Mouse (Mus musculus): ENCODE measurements at regions not wholly inside any gene's neighbourhood (a gene's known extent, or its start where the extent isn't known, plus 50 kb on each side); places are given as distances from the start of the nearest gene placed in this dataset.

DNA sequence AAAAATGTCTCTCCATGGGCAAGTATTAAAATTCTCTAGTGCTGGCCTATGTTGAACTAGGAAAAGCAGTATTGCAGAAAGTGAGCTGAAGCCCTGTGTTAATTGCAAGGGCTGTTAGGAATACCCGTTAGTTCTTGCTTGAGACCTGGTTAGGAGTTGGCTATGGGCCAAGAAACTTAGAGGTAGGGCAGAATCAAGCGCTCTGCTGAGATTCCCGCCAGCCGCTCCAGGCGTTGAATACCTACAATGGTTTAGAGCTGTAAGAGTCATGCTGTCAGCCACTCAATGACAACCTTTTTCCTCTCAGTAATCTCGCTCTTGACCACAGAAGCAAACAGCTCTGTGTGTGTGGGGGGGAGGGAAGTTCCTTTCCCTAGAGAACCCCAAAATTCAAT lies 156.8 kb upstream of the Tom1l1 start:
- no peak for DNase-seq
- no peak for ATAC-seq (ENCODE audit: low read depth)
- Histone ChIP-seq H3K36me3 (no peaks in the 10 kb centered on the region), H3K4me2 (no peak overlapping the region), H3K9me3 (replicated peaks) (no peaks in the 10 kb centered on the region), H3K27ac (no peak overlapping the region), H3K4me1 (replicated peaks) (no peaks in the 10 kb centered on the region), H3K27me3 (no peaks in the 10 kb centered on the region), H3K9ac (no peak overlapping the region), H3K4me3 (replicated peaks) (no peak overlapping the region)
- WGBS (ENCODE audit: insufficient replicate concordance): 59% methylated on average over 6 of the region's 6 CpGs

DNA sequence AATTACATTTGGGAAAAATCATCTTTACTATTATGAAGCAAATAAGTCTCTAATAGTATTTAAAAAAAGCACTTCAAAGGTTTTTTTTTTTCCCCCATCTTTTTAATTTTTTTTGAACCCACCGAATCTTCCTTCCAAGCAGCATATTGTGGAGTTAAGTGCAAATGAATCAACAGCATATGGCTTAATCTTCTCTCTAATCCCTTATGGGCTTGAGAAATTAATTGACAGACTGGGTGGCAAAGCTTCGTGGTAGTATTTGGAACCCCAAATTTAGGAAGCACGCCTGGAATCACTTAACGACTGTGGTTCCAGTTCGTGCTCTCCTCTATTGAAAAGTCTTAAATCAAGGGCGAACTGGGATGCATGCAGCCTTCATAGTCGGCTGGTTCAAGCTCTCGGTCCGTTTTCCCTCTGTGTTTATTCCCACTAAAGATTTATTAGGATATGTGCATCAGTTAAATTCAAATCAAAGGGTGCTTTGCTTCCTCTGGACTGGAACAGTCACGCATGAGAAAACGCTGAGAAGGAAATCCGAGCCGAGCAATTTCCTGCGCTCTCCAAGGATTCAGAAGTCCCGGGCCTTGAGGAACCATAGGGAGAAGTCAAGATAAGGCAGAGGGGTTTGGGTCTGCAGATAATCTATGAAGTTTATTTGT lies 156.2 kb upstream of the Tom1l1 start:
- Histone ChIP-seq H3K4me1 (replicated peaks) (no peaks in the 10 kb centered on the region), H3K27me3 (no peaks in the 10 kb centered on the region), H3K4me3 (replicated peaks) (no peak overlapping the region), H3K27ac (no peak overlapping the region), H3K9me3 (replicated peaks) (no peaks in the 10 kb centered on the region), H3K4me2 (no peak overlapping the region), H3K9ac (no peak overlapping the region), H3K36me3 (no peaks in the 10 kb centered on the region)
- 63% methylated on average over 15 of the region's 15 CpGs for WGBS (ENCODE audit: insufficient replicate concordance)
- DNase-seq (no peak), ATAC-seq (ENCODE audit: low read depth) (no peak)

DNA sequence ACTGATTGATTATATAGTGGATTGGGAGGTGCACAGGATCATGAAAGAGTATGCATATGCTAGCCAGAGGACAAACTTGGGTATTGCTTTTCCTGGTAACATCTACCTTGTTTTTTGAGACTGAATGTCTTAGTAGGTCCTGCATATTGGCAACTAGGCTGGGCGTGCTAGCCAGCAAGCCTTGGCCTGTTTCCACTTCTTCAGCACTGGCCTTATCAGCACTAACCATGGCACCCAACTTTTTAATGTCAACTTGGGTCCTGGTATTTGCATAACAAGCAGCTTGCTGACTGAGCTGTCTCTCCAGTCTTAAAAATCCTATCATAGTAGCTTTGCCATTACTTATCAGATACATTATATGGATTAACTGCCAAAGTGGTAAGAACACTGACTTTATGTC lies 150.0 kb upstream of the Tom1l1 start:
- no peaks in the 10 kb centered on the region for H3K27me3 ChIP-seq
- no peak overlapping the region for H3K27ac ChIP-seq
- no peaks in the 10 kb centered on the region for H3K9me3 ChIP-seq (replicated peaks)
- 37% methylated on average over 1 of the region's 1 CpGs for WGBS (ENCODE audit: insufficient replicate concordance)
- no peak overlapping the region for H3K4me3 ChIP-seq (replicated peaks)
- H3K36me3 ChIP-seq: no peaks in the 10 kb centered on the region
- H3K9ac ChIP-seq: no peak overlapping the region
- H3K4me1 ChIP-seq (replicated peaks): no peaks in the 10 kb centered on the region
- ATAC-seq (ENCODE audit: low read depth) (no peak), DNase-seq (no peak)
- H3K4me2 ChIP-seq: no peak overlapping the region

DNA sequence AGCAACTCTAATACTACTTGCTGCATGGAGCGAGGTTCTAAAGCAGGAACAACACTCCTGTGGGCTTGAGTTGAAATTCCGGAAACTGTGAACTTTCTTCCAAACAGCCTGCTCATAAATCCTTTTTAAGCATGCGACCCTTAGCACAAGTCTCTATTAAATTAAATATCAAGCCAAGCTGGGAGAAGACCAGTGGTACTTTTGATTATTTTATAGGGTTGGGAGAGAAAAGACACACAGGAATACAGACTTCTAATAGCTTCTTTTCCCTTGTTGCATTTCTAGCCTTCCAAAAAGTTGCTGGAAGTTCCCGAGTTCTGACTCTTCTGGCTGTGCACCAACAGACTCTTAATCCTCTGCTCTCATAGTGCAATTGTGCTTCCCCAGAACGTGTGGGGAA lies 136.6 kb upstream of the Tom1l1 start:
- Histone ChIP-seq H3K4me1 (replicated peaks) (no peaks in the 10 kb centered on the region), H3K4me2 (no peak overlapping the region), H3K9me3 (replicated peaks) (no peaks in the 10 kb centered on the region), H3K36me3 (no peaks in the 10 kb centered on the region), H3K27ac (no peak overlapping the region), H3K9ac (no peak overlapping the region), H3K27me3 (no peaks in the 10 kb centered on the region), H3K4me3 (replicated peaks) (no peak overlapping the region)
- DNase-seq (no peak), ATAC-seq (ENCODE audit: low read depth) (no peak)
- 53% methylated on average over 5 of the region's 5 CpGs for WGBS (ENCODE audit: insufficient replicate concordance)

DNA sequence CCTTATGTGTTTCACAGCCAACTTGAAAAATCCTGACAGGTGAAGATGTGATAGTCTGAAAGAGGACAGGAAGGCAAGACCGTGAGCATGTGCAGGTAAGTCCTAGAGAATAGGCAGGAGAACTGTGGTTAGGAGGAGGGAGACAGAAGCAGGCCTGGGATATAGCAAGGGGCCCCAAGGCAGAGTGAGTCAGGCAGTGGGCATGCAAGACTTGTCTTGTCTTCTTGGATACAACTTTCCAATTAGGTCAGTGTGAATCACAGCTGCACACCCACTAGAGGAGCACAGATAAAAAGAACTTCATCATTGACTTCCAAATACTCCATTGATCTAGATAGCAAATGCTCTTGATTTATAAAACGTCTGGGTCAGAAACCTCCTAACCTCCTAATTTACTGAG lies 128.6 kb upstream of the Tom1l1 start:
- Histone ChIP-seq H3K27ac (no peak overlapping the region), H3K9ac (no peak overlapping the region), H3K27me3 (no peaks in the 10 kb centered on the region), H3K4me1 (replicated peaks) (no peaks in the 10 kb centered on the region), H3K9me3 (replicated peaks) (no peaks in the 10 kb centered on the region), H3K4me3 (replicated peaks) (no peak overlapping the region), H3K36me3 (no peaks in the 10 kb centered on the region), H3K4me2 (no peak overlapping the region)
- WGBS (ENCODE audit: insufficient replicate concordance): 53% methylated on average over 2 of the region's 2 CpGs
- no peak for DNase-seq
- ATAC-seq (ENCODE audit: low read depth): no peak

DNA sequence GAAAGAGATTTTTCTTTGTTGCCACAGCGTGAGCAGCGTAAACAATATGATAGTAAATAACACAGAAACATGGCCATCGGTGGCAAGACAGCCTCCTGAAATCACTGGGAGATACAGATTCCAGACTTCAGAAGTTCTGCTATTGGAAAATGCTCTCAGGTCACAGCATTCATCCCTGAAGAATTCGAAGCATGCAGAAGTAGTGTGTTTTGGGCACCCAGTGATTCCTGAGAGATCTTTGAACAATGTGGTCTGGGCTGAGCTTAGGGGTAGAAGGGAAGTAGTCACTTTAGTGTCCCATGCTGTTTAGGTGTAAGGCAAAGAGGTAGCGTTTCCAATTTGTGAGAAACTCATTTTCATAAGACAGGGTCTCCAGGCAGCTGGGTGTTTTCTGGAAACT lies 126.3 kb upstream of the Tom1l1 start:
- Histone ChIP-seq H3K27ac (no peak overlapping the region), H3K4me3 (replicated peaks) (no peak overlapping the region), H3K9ac (no peak overlapping the region), H3K36me3 (no peaks in the 10 kb centered on the region), H3K4me2 (no peak overlapping the region), H3K9me3 (replicated peaks) (no peaks in the 10 kb centered on the region), H3K4me1 (replicated peaks) (no peaks in the 10 kb centered on the region), H3K27me3 (no peaks in the 10 kb centered on the region)
- ATAC-seq (ENCODE audit: low read depth) (no peak), DNase-seq (no peak)
- WGBS (ENCODE audit: insufficient replicate concordance): 59% methylated on average over 5 of the region's 5 CpGs

DNA sequence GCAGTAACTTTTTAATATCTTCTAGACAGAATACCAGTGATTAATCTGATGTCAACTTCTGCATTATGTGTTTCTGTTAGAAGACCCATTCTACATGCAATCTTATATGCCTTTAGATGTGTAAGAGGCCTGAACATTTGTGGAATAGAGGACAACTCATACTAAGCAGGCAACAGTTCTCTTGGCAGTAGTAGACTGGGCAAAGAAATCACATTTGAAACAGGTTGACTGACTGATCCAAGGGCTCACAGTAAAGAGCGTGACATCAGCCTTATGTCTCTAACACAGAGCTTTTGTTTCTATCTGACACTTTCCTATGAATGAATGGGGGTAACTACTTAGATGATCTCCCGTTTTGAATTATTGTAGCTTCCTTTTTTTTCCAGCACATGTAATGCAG lies 124.8 kb upstream of the Tom1l1 start:
- 62% methylated on average over 2 of the region's 2 CpGs for WGBS (ENCODE audit: insufficient replicate concordance)
- no peak for DNase-seq
- no peaks in the 10 kb centered on the region for H3K27me3 ChIP-seq
- no peaks in the 10 kb centered on the region for H3K4me1 ChIP-seq (replicated peaks)
- H3K9ac ChIP-seq: no peak overlapping the region
- no peak overlapping the region for H3K4me2 ChIP-seq
- no peaks in the 10 kb centered on the region for H3K9me3 ChIP-seq (replicated peaks)
- H3K36me3 ChIP-seq: no peaks in the 10 kb centered on the region
- H3K27ac ChIP-seq: no peak overlapping the region
- no peak for ATAC-seq (ENCODE audit: low read depth)
- no peak overlapping the region for H3K4me3 ChIP-seq (replicated peaks)

DNA sequence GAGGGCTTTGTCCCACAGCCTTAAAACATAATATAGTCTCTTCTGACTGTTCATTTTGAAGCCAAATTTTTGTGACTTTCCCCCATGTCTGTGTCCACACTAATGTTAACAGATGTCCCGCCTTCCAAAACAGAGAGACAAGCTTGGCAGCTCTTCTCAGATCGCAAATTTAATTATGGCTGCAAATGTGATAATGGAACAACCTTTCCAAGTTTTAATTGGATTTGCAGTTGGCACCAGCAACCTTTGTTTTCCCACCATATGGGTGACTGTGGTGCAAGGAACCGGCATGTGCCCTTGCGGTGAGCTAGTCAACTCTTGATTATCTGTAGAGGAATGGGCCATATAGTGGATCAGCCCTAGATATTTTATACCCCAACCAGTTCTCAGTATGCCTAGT lies 124.4 kb upstream of the Tom1l1 start:
- Histone ChIP-seq H3K36me3 (no peaks in the 10 kb centered on the region), H3K9ac (no peak overlapping the region), H3K9me3 (replicated peaks) (no peaks in the 10 kb centered on the region), H3K4me1 (replicated peaks) (no peaks in the 10 kb centered on the region), H3K27ac (no peak overlapping the region), H3K27me3 (no peaks in the 10 kb centered on the region), H3K4me2 (no peak overlapping the region), H3K4me3 (replicated peaks) (no peak overlapping the region)
- no peak for DNase-seq
- no peak for ATAC-seq (ENCODE audit: low read depth)
- 76% methylated on average over 4 of the region's 4 CpGs for WGBS (ENCODE audit: insufficient replicate concordance)

DNA sequence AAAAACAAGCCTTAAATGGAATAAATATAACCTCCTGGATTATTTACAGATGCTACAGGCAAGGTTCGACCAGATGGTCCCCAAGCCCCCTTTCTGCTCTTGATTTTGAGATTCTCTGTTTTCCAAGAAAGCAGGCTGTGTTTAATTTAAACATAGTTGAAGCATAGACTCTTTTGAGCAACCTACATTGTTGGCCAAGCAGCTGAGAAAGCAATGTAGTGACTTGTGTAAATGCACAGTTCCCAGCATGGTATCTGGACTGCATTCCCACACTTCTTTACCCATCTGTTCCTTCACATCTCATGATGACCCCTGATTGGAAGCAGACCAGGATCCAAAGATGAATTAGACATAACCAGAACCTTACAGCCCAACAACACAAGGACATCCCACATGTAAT lies 120.3 kb upstream of the Tom1l1 start:
- Histone ChIP-seq H3K27ac (no peak overlapping the region), H3K4me3 (replicated peaks) (no peak overlapping the region), H3K4me2 (no peak overlapping the region), H3K27me3 (no peaks in the 10 kb centered on the region), H3K9ac (no peak overlapping the region), H3K36me3 (no peaks in the 10 kb centered on the region), H3K4me1 (replicated peaks) (no peaks in the 10 kb centered on the region), H3K9me3 (replicated peaks) (no peaks in the 10 kb centered on the region)
- DNase-seq (no peak), ATAC-seq (ENCODE audit: low read depth) (no peak)
- WGBS (ENCODE audit: insufficient replicate concordance): 49% methylated on average over 1 of the region's 1 CpGs

DNA sequence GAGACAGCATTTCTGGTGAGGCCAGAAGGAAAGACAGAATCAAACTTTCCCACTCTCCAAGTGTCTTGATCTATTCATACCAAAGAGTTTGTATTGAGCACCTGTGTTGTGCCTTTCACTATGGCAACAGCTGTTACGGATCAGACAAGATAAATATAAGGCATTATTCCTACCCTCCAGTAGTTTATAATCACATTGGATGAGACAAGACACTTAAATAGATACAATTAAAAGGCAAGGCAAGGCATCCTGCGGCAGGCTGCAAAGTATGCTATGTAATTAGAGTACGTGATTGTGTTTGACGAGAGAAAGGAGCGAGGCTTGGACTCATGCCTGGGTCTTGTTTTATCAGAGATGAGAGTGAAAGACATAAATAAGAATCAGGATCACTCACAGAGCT lies 119.2 kb upstream of the Tom1l1 start:
- no peaks in the 10 kb centered on the region for H3K4me1 ChIP-seq (replicated peaks)
- H3K9ac ChIP-seq: no peak overlapping the region
- 77% methylated on average over 5 of the region's 5 CpGs for WGBS (ENCODE audit: insufficient replicate concordance)
- H3K27ac ChIP-seq: no peak overlapping the region
- H3K27me3 ChIP-seq: no peaks in the 10 kb centered on the region
- H3K4me3 ChIP-seq (replicated peaks): no peak overlapping the region
- DNase-seq (no peak), ATAC-seq (ENCODE audit: low read depth) (no peak)
- H3K36me3 ChIP-seq: no peaks in the 10 kb centered on the region
- H3K4me2 ChIP-seq: no peak overlapping the region
- no peaks in the 10 kb centered on the region for H3K9me3 ChIP-seq (replicated peaks)

DNA sequence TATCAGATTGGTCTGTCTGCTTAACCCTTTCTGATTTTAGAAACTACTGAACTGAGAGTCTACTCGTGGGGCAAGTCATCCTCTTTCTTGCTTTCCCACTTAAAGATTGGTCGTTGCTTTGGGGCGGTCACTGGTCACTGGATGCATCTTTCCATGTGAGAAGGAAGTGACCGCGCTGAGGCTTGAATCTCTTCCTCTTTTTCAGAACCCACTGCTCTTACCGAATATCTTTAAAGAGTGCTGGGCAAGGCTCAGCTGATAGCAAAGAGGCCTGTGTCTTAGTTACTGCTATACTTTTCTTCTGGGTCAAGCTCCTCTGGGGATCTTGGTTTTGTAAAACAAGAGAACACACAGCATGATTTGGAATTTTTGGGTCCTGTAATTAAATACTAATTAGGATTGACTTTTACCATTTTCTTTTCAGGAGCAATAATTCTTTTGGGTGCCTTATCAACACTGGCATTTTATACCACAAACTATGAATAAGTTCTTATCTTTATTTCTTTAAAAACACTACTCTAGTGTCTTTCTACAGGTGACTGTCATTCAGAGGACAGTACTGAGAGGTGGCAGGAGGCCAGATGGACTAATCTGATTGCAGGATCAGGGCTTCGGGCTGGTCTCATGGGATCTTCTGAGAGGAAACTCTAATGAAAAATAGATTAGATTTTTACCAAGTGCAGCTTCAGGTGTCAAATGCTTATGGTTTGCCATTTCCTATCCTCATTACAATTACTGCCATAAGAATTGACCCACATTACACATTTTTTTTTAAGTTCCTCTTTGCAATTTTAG lies 114.6 kb upstream of the Tom1l1 start:
- Histone ChIP-seq H3K9me3 (replicated peaks) (no peaks in the 10 kb centered on the region), H3K4me1 (replicated peaks) (no peaks in the 10 kb centered on the region), H3K9ac (no peak overlapping the region), H3K36me3 (no peaks in the 10 kb centered on the region), H3K27me3 (no peaks in the 10 kb centered on the region), H3K4me3 (replicated peaks) (no peak overlapping the region), H3K27ac (no peak overlapping the region), H3K4me2 (no peak overlapping the region)
- no peak for ATAC-seq (ENCODE audit: low read depth)
- no peak for DNase-seq
- 15% methylated on average over 7 of the region's 7 CpGs for WGBS (ENCODE audit: insufficient replicate concordance)

DNA sequence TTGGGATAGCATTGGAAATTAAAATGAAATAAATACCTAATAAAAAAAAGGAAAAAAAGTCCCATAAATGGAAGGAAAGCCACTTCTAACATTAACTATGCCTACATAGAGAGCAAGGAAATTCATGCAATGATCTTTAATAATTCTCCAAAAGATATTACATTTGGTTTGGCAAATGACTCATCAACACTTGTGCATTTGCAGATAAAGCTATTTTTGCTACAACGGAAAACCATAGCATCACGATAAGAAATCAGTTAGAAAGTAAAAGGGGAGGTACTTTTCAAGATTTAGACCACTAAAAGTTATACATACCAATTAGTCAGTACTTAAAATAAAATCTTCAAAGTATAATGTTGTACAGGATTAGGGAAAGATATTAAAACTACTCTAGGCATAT lies 109.4 kb upstream of the Tom1l1 start:
- Histone ChIP-seq H3K4me2 (no peak overlapping the region), H3K4me3 (replicated peaks) (no peak overlapping the region), H3K27me3 (no peaks in the 10 kb centered on the region), H3K9ac (no peak overlapping the region), H3K9me3 (replicated peaks) (no peaks in the 10 kb centered on the region), H3K27ac (no peak overlapping the region), H3K36me3 (no peaks in the 10 kb centered on the region), H3K4me1 (replicated peaks) (no peaks in the 10 kb centered on the region)
- 30% methylated on average over 2 of the region's 2 CpGs for WGBS (ENCODE audit: insufficient replicate concordance)
- ATAC-seq (ENCODE audit: low read depth) (no peak), DNase-seq (no peak)
